Mouse (Mus musculus): ENCODE measurements at regions not wholly inside any gene's neighbourhood (a gene's known extent, or its start where the extent isn't known, plus 50 kb on each side); places are given as distances from the start of the nearest gene placed in this dataset.

DNA sequence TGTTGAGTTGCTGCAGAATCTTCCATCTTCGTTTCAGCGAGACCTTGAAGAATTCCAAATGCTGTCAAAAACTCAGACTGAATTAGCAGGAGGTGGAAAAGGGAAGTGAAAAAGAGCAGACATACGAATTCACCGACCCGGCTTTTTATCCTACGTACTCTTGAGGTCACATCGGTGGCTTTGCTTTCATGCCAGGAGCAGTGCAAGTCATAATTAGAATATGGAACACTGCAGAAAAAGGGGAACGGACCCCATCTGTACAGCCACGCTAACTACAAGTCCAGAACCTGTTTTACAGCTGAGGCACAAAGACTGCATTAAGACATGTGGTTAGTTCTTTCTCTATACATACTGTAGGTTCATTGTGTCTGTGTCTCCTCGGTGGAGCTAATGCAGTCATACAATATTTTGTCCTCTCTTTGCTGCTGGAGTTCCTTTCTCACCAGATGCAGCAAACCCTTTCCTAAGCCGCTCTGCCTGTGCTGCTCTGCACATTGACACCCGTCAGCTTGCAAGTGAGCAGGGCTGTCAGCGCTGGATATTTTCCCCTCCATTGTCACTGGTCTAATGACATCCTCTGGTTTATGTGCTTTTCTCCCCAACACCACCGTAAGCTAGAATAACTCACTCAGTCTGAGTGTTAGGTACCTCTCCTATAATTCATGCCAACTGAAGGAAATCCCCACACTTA, 276.9 kb upstream of the Meox2 start:
- TF ChIP-seq SMC3 (IDR thresholded peaks at IDR 0.05; ENCODE audit: low read depth, low read length) (no peak), RCOR1 (IDR thresholded peaks at IDR 0.05; ENCODE audit: low read depth, low read length) (no peak), CTCF (IDR thresholded peaks at IDR 0.05 in 2 of 3, conservative IDR thresholded peaks at IDR 0.05 in 1 of 3; ENCODE audit: control insufficient read depth in 1 of 3, insufficient read depth in 1 of 3, low read depth in 2 of 3, low read length in 3 of 3, poor library complexity in 1 of 3, severe bottlenecking in 1 of 3) (no peak), RAD21 (IDR thresholded peaks at IDR 0.05; ENCODE audit: low read depth, low read length) (no peak), MAX (IDR thresholded peaks at IDR 0.05; ENCODE audit: low read length) (no peak), POLR2A (IDR thresholded peaks at IDR 0.05; ENCODE audit: control insufficient read depth in 1 of 2, insufficient read depth in 1 of 2, low read depth in 1 of 2, low read length in 2 of 2, poor library complexity in 1 of 2) (no peak), POLR2AphosphoS2 (IDR thresholded peaks at IDR 0.05; ENCODE audit: low read length) (no peak), EP300 (IDR thresholded peaks at IDR 0.05; ENCODE audit: low read depth in 1 of 2, low read length in 2 of 2) (no peak), USF2 (IDR thresholded peaks at IDR 0.05; ENCODE audit: borderline replicate concordance in 1 of 2, insufficient read depth in 1 of 2, low read depth in 1 of 2, low read length in 2 of 2) (no peak)
